Mouse (Mus musculus): ENCODE results near the gene Serpinf2. TPM values are rescaled to one million over a fixed set of nuclear protein-coding genes. Genes with fewer than 3 reads are reported as not detected.

The Serpinf2 gene
- polyA plus RNA-seq, 1 experiment from 2014 or later = 8.4 TPM

DNA sequence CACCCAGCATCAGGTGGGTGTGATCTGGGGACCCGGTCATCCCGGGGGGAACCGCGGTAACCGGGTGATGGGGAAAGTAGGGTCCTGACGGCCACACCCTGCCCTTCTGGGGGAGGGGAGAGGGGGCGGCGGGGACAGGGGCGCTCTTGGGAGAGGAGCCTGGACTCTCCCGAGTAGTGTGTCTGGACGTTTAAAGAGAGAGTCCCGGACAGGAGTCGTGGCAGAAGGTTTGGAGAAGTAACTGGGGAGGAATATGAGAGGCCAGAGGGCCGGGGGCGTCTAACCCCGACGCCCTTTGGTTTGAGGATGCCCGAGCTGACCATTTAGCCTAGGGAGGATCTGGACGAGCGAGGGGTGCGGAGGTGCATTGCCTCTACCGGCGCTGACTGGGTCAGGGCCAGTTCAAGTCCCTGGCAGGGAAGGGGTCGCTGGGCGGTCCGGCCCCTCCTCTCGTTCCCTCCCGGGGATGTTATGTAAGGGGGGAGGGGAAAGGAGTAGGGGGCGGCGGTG, 22.4 kb upstream of the Serpinf2 start:
- Histone ChIP-seq H3K4me3 (ENCODE audit: low read depth, low read length) (peak overlapping the region; percentile 75), H3K9me3 (ENCODE audit: control insufficient read depth, low read length) (0 out of 2 replicates have a peak, but pooled peaks cover 3% of the 10 kb centered on the region), H3K36me3 (ENCODE audit: control insufficient read depth, insufficient read depth, low read length) (0 out of 2 replicates have a peak, but pooled peaks cover 5% of the 10 kb centered on the region), H3K9ac (ENCODE audit: low read length) (peak overlapping the region; percentile 51), H3K27ac (ENCODE audit: low read depth) (peak overlapping the region; percentile 24; the same call in 1 of the 2 replicates), H3K27me3 (replicated peaks; ENCODE audit: control insufficient read depth, insufficient read depth, low read length) (no peaks in the 10 kb centered on the region), H3K4me1 (replicated peaks; ENCODE audit: control insufficient read depth, insufficient read depth, low read length) (peaks cover 27% of the 10 kb centered on the region), H3K4me2 (ENCODE audit: low read length) (peak overlapping the region; percentile 99)
- no peak for DNase-seq (ENCODE audit: low spot score)
- ATAC-seq (replicated peaks; ENCODE audit: low FRiP score, low TSS enrichment, low read depth) = peak; percentile 3; the same call in 1 of the 2 replicates
- 2% methylated on average over 28 of the region's 30 CpGs for WGBS

- peak; percentile 91 for ATAC-seq (replicated peaks; ENCODE audit: low FRiP score, low TSS enrichment, low read depth)
- Histone ChIP-seq H3K27ac (ENCODE audit: low read depth) (peak within 1 kb of the TSS; percentile 96), H3K4me2 (ENCODE audit: low read length) (peak within 1 kb of the TSS; percentile 99), H3K4me3 (ENCODE audit: low read depth, low read length) (peak within 1 kb of the TSS; percentile 75), H3K9ac (ENCODE audit: low read length) (peak within 1 kb of the TSS; percentile 58), H3K9me3 (ENCODE audit: control insufficient read depth, low read length) (no peaks in the 10 kb centered on the region), H3K4me1 (replicated peaks; ENCODE audit: control insufficient read depth, insufficient read depth, low read length) (peaks cover 27% of the 10 kb centered on the region), H3K27me3 (replicated peaks; ENCODE audit: control insufficient read depth, insufficient read depth, low read length) (no peaks in the 10 kb centered on the region), H3K36me3 (ENCODE audit: control insufficient read depth, insufficient read depth, low read length) (0 out of 2 replicates have a peak, but pooled peaks cover 5% of the 10 kb centered on the region)
- DNase-seq (ENCODE audit: low spot score) = peak; percentile 98
- under 1% methylated on average over 46 of the region's 46 CpGs for WGBS
These were observed 21.7 kb upstream of the Serpinf2 start, which contains the start of gene Tlcd2 for GRCm38 (mm10) chr11:75460844-75461742. Tlcd2 (plus strand) TSS chr11:75461715.

DNA sequence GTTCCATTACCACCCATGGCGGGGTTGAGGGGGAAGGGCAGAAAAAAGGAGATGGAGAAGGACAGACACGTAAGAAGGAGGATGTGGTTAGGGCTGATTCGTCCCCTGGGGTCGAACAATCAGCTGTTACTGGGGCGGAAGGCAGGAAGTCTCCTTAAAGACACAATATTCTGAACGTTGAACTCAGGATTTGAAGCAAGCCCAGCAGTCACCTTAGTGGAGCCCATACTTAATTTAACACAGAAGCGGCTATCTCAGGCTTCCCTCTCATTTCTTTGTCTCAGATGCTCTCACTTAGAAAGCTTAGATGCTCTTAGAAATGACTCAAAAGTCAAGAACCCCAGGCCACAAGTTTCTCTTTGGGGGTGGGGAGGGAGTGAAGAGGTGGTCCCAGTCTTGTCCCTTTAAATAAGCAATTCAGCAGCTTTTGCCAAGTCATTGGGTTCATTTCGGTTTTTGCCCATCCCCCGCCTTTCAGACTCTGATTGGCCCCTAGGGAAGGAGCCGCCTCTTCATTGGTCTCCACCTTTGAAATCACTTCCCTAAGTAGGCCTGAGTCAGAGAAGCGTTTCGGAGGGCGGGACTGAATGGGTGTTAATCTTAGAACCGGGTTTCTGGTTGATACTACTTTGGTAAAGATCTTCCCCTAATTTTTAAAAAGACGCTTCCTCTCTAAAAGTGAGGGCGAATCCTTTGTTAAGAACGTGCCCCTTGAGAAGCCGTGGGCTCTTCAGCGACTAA, 20.9 kb upstream of the Serpinf2 start:
- ATAC-seq (replicated peaks; ENCODE audit: low FRiP score, low TSS enrichment, low read depth) (peak; percentile 40), DNase-seq (ENCODE audit: low spot score) (peak; percentile 86)
- peak overlapping the region; percentile 58 for H3K9ac ChIP-seq (ENCODE audit: low read length)
- 5% methylated on average over 19 of the region's 19 CpGs for WGBS
- H3K4me3 ChIP-seq (ENCODE audit: low read depth, low read length) = peak overlapping the region; percentile 46
- peak overlapping the region; percentile 99 for H3K4me2 ChIP-seq (ENCODE audit: low read length)
- peak overlapping the region; percentile 96 for H3K27ac ChIP-seq (ENCODE audit: low read depth)
- H3K27me3 ChIP-seq (replicated peaks; ENCODE audit: control insufficient read depth, insufficient read depth, low read length) = no peaks in the 10 kb centered on the region
- no peaks in the 10 kb centered on the region for H3K9me3 ChIP-seq (ENCODE audit: control insufficient read depth, low read length)
- H3K4me1 ChIP-seq (replicated peaks; ENCODE audit: control insufficient read depth, insufficient read depth, low read length) = peaks cover 27% of the 10 kb centered on the region
- H3K36me3 ChIP-seq (ENCODE audit: control insufficient read depth, insufficient read depth, low read length) = 0 out of 2 replicates have a peak, but pooled peaks cover under 1% of the 10 kb centered on the region

DNA sequence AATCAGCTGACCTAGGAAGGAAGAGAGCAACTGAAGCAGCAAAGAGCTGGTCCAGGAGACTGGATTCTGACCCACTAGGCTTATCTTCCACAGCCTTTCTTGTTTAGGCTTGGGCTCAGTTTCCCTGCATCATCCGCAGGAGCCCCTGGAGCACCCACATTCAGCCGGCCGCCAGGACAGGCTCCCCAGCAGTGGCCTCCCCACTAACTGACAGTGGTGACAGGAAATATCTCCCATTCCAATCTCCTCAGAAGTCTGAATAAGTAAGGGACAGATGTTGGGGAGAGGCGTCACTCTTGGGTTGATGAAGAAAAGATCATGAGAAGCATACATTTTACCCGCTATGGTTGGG, 20.3 kb upstream of the Serpinf2 start:
- ATAC-seq (replicated peaks; ENCODE audit: low FRiP score, low TSS enrichment, low read depth) = no peak
- DNase-seq (ENCODE audit: low spot score) = no peak
- peak overlapping the region; percentile 99 for H3K4me2 ChIP-seq (ENCODE audit: low read length)
- H3K36me3 ChIP-seq (ENCODE audit: control insufficient read depth, insufficient read depth, low read length) = no peaks in the 10 kb centered on the region
- H3K9ac ChIP-seq (ENCODE audit: low read length) = no peak overlapping the region
- peak overlapping the region; percentile 46; the same call in 1 of the 2 replicates for H3K4me3 ChIP-seq (ENCODE audit: low read depth, low read length)
- H3K9me3 ChIP-seq (ENCODE audit: control insufficient read depth, low read length) = no peaks in the 10 kb centered on the region
- H3K27me3 ChIP-seq (replicated peaks; ENCODE audit: control insufficient read depth, insufficient read depth, low read length) = no peaks in the 10 kb centered on the region
- peak overlapping the region; percentile 96 for H3K27ac ChIP-seq (ENCODE audit: low read depth)
- WGBS = 28% methylated on average over 5 of the region's 5 CpGs
- peaks cover 32% of the 10 kb centered on the region for H3K4me1 ChIP-seq (replicated peaks; ENCODE audit: control insufficient read depth, insufficient read depth, low read length)

GRCm38 (mm10) chr11:75459141-75459711, 19.8 kb upstream of the Serpinf2 start:
- no peak overlapping the region for H3K9ac ChIP-seq (ENCODE audit: low read length)
- no peaks in the 10 kb centered on the region for H3K36me3 ChIP-seq (ENCODE audit: control insufficient read depth, insufficient read depth, low read length)
- H3K4me2 ChIP-seq (ENCODE audit: low read length) = peak overlapping the region; percentile 99
- DNase-seq (ENCODE audit: low spot score) (no peak), ATAC-seq (replicated peaks; ENCODE audit: low FRiP score, low TSS enrichment, low read depth) (no peak)
- H3K27ac ChIP-seq (ENCODE audit: low read depth) = peak overlapping the region; percentile 96
- H3K27me3 ChIP-seq (replicated peaks; ENCODE audit: control insufficient read depth, insufficient read depth, low read length) = no peaks in the 10 kb centered on the region
- 77% methylated on average over 5 of the region's 5 CpGs for WGBS
- no peaks in the 10 kb centered on the region for H3K9me3 ChIP-seq (ENCODE audit: control insufficient read depth, low read length)
- peaks cover 33% of the 10 kb centered on the region for H3K4me1 ChIP-seq (replicated peaks; ENCODE audit: control insufficient read depth, insufficient read depth, low read length)
- H3K4me3 ChIP-seq (ENCODE audit: low read depth, low read length) = no peak overlapping the region

DNA sequence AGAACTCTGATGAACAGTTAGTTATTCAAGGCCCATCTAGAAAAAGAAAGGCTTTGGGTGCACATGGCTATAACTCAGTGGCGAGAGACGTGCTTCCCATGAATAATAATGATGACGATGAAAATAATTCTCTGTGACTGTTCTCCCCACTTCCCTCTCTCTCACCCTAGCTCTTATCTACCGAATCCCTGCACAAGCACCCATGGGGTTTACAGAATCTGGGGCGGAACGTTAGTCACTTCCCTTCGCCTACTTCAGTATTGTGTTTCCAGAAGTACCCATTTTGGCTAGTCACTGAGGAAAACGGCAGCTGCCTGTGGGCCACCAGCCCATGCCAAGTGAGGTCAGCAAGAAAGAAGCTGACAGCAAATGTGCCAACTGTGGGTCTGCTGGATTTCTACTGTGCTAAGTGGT, 19.2 kb upstream of the Serpinf2 start:
- H3K9me3 ChIP-seq (ENCODE audit: control insufficient read depth, low read length) = no peaks in the 10 kb centered on the region
- H3K4me2 ChIP-seq (ENCODE audit: low read length) = no peak overlapping the region
- H3K27me3 ChIP-seq (replicated peaks; ENCODE audit: control insufficient read depth, insufficient read depth, low read length) = no peaks in the 10 kb centered on the region
- ATAC-seq (replicated peaks; ENCODE audit: low FRiP score, low TSS enrichment, low read depth) (no peak), DNase-seq (ENCODE audit: low spot score) (no peak)
- WGBS = 81% methylated on average over 8 of the region's 8 CpGs
- H3K27ac ChIP-seq (ENCODE audit: low read depth) = no peak overlapping the region
- no peaks in the 10 kb centered on the region for H3K36me3 ChIP-seq (ENCODE audit: control insufficient read depth, insufficient read depth, low read length)
- H3K4me1 ChIP-seq (replicated peaks; ENCODE audit: control insufficient read depth, insufficient read depth, low read length) = peaks cover 36% of the 10 kb centered on the region
- H3K9ac ChIP-seq (ENCODE audit: low read length) = no peak overlapping the region
- no peak overlapping the region for H3K4me3 ChIP-seq (ENCODE audit: low read depth, low read length)

GRCm38 (mm10) chr11:75458169-75458568, 18.8 kb upstream of the Serpinf2 start:
- H3K4me3 ChIP-seq (ENCODE audit: low read depth, low read length) = no peak overlapping the region
- ATAC-seq (replicated peaks; ENCODE audit: low FRiP score, low TSS enrichment, low read depth) (no peak), DNase-seq (ENCODE audit: low spot score) (peak; percentile 60)
- H3K9me3 ChIP-seq (ENCODE audit: control insufficient read depth, low read length) = no peaks in the 10 kb centered on the region
- no peaks in the 10 kb centered on the region for H3K27me3 ChIP-seq (replicated peaks; ENCODE audit: control insufficient read depth, insufficient read depth, low read length)
- no peak overlapping the region for H3K9ac ChIP-seq (ENCODE audit: low read length)
- H3K27ac ChIP-seq (ENCODE audit: low read depth) = no peak overlapping the region
- H3K4me1 ChIP-seq (replicated peaks; ENCODE audit: control insufficient read depth, insufficient read depth, low read length) = peaks cover 31% of the 10 kb centered on the region
- no peaks in the 10 kb centered on the region for H3K36me3 ChIP-seq (ENCODE audit: control insufficient read depth, insufficient read depth, low read length)
- no peak overlapping the region for H3K4me2 ChIP-seq (ENCODE audit: low read length)
- 9% methylated on average over 3 of the region's 3 CpGs for WGBS

- Histone ChIP-seq H3K4me2 (ENCODE audit: low read length) (no peak overlapping the region), H3K27ac (ENCODE audit: low read depth) (no peak overlapping the region), H3K9ac (ENCODE audit: low read length) (no peak overlapping the region), H3K4me1 (replicated peaks; ENCODE audit: control insufficient read depth, insufficient read depth, low read length) (peaks cover 19% of the 10 kb centered on the region), H3K27me3 (replicated peaks; ENCODE audit: control insufficient read depth, insufficient read depth, low read length) (no peaks in the 10 kb centered on the region), H3K36me3 (ENCODE audit: control insufficient read depth, insufficient read depth, low read length) (no peaks in the 10 kb centered on the region), H3K4me3 (ENCODE audit: low read depth, low read length) (no peak overlapping the region), H3K9me3 (ENCODE audit: control insufficient read depth, low read length) (no peaks in the 10 kb centered on the region)
- DNase-seq (ENCODE audit: low spot score) (no peak), ATAC-seq (replicated peaks; ENCODE audit: low FRiP score, low TSS enrichment, low read depth) (no peak)
- WGBS = 86% methylated on average over 7 of the region's 7 CpGs
These were observed 17.1 kb upstream of the Serpinf2 start for GRCm38 (mm10) chr11:75456440-75456871.
